Mouse (Mus musculus) testis, adult 2 months (tissue): Measurements from ENCODE around the gene Grm8.

Source experiments
- CTCF ChIP-seq: fragments of 200-500 bp; IDR thresholded peaks from 2 replicates; pipeline ENCODE4 v1.5.1; 2012; ENCODE audit warnings: low read depth, mild to moderate bottlenecking, inconsistent platforms, low read length, moderate library complexity; ENCODE audit not compliant: control insufficient read depth, insufficient read depth, insufficient replicate concordance
- POLR2A ChIP-seq: fragments of 200-500 bp; IDR thresholded peaks from 2 replicates; pipeline ENCODE4 v1.6.1; 2012; ENCODE audit warnings: low read depth, mild to moderate bottlenecking, inconsistent platforms, low read length, moderate library complexity; ENCODE audit not compliant: control insufficient read depth

GRCm38 (mm10) chr6:27800881-27801572 lies 334.0 kb downstream of the Grm8 start:
- TF ChIP-seq POLR2A (no peak), CTCF (no peak)
